Mouse (Mus musculus) lung, adult 2 months (tissue): ENCODE data around the gene Gm8050. TPM values are rescaled to one million over a fixed set of nuclear protein-coding genes. Genes with fewer than 3 reads are reported as not detected.
"Not testable (repeated sequence)": the region's sequence is repeated elsewhere in the genome, so short reads cannot be mapped to it uniquely, and the experiment has no call there.

Experiments used
- DNase-seq: peaks from one replicate; pipeline ENCODE4 v3.0.0; 2022
- H3K4me1 ChIP-seq: fragments of 200-500 bp; 2 replicates; pipeline ENCODE4 v1.6.1; 2011; ENCODE audit warnings: low read length; ENCODE audit not compliant: control insufficient read depth, insufficient read depth
- H3K4me3 ChIP-seq: fragments of 200-500 bp; replicated peaks from 2 replicates; pipeline ENCODE3; 2011; ENCODE audit warnings: low read depth, mild to moderate bottlenecking, control low read depth, low read length; ENCODE audit errors: extremely low read depth
- WGBS: fragments of 180-500 bp; shearing (Covaris S2); methylation state at CpG from one replicate; pipeline ENCODE4 v1.1.7; 2018; 5-methylcytosine and 5-hydroxymethylcytosine counted together
- polyA plus RNA-seq: library from polyadenylated mRNA; depleted of rRNA; stranded (reverse); fragments of >200 nt; gene quantifications from 2 replicates; pipeline ENCODE4 v1.2.3, GENCODE M21; 2012; rRNA removed

Gm8050 gene
- polyA plus RNA-seq: not detected in 2 replicates

DNA sequence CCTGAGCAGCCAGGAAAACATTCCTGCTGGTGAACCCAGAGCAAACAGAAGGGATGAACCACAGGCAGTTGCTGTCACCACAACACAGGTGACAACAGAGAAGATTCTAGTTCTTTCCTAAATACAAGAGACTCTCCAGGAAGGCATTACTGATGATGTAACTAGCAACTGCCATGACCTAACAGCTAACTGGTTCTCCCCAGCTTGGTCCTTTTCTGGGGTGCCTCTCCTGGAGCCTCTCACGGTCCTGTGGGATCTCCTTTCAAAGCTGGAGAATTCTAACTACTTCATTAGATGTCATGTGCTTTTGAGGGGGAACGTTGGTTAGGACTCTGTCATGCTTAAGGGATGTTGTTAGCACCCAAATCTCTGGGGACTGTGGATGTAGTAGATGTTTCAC, at the start of gene Gm8050:
Gm8050 (minus strand) TSS at position 101 of the 400 bp plus-strand sequence.
- H3K4me1 ChIP-seq, DNase-seq, H3K4me3 ChIP-seq: not testable (repeated sequence)
- WGBS: 56% methylated on average over 1 of the region's 2 CpGs

DNA sequence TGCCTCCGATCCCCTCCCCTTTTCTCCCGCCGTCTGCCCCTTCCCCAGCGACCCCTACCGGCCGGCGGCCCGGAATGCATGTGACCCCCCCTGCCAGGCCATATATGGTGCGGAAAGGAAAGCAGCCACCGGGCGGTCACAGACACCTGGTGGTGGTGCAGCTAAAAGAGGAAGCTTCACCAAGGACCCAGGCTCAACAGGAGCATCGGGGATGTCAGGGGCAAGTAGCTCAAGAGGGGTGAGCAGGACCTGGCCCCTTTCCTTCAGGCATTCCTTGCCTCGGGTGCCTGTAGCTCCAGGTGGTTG, 37.1 kb upstream of the Gm8050 start:
- not testable (repeated sequence) for DNase-seq, H3K4me3 ChIP-seq, H3K4me1 ChIP-seq
- 0% methylated on average over 5 of the region's 13 CpGs for WGBS

DNA sequence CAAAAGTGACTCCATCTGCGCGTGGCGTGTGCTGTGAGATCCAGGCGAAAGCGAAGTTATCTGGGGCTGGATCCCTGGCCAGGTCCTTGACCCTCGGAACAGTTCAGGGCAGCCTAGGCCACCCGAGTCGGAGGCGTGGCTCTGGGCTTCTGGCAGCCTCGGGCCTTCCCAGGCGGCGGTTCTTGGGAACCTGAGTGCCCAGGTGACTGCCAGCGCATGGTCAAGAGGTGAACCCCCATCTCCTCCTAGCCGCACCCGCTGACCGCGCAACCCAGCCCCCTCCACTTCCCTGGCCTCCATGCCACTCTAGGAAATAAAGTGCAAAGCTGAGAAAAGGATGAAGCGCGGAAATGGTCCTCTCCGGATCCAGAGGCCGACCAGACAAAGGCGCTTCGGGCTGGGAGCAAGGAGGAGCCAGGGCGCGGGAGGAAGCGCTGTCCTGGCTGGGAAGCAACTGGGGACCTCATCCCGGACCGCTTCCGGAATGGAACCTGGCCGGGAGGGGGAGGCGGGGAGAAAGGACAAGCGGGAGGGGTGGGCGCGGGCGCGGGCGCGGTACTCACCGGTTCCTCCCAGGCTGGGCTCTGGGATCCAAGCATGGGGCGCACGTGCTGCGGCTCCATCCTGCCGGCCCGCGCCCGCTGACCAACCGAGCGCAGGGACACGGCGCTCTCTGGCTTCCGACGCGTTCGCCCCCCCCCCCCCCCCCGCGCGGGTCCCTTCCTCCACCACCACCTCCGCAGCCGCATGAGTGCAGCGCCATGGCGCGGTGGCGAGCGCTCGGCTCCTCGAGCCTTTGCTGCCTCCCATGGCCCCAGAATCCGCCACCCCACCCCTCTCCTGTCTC, 36.6 kb upstream of the Gm8050 start:
- under 1% methylated on average over 40 of the region's 67 CpGs for WGBS
- peak; percentile 4 for DNase-seq
- H3K4me1 ChIP-seq, H3K4me3 ChIP-seq: not testable (repeated sequence)

DNA sequence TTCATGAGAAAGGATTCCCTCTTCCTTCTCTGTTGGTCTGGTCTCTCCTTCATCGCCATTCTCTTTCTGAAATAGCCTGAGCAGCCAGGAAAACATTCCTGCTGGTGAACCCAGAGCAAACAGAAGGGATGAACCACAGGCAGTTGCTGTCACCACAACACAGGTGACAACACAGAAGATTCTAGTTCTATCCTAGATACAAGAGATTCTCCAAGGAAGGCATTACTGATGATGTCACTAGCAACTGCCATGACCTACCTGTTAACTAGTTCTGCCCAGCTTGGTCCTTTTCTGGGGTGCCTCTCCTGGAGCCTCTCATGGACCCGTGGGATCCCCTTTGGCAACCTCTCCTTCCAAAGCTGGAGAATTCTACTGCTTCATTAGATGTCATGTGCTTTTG, 22.2 kb upstream of the Gm8050 start, which contains the start of gene Gm3636:
Gm3636 (minus strand) TSS at position 101 of the 400 bp plus-strand sequence.
- no CpG with 5 or more reads among the region's 2 CpGs for WGBS

DNA sequence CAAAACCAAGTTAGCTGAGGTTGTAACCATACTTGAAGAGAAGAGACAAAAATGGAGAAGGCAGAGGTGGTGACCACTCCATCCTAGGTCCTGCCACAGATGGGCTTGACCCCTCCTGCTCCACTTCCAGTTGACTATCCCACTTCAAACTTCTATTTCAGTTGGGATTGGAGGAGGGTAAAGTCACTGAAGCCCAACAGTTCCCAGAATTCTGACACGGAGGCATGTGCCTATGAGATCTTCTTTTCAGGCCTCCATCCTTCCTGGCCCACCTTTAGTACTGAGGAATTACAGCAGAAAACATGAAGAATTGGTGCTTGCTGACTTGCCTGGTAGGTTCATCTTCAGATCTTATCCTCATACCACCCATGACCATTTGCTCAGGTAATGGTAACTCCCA, 36.0 kb downstream of the Gm8050 start, which contains the start of gene Gm10251:
Gm10251 (minus strand) TSS at position 101 of the 400 bp plus-strand sequence.
- not testable (repeated sequence) for DNase-seq, H3K4me3 ChIP-seq, H3K4me1 ChIP-seq
- no CpG with 5 or more reads among the region's 1 CpGs for WGBS

More for the DNA sequence above, 22.2 kb upstream of the Gm8050 start, which contains the start of gene Gm3636:
- DNase-seq, H3K4me1 ChIP-seq, H3K4me3 ChIP-seq: not testable (repeated sequence)

Other genes starting within 250 kb of the Gm8050 start
- not detected in 2 replicates for gene Gm8356, start 183.0 kb downstream of the Gm8050 start, polyA plus RNA-seq
- gene Gm3629, start 129.6 kb downstream of the Gm8050 start, polyA plus RNA-seq: 0.11 and 0.14 TPM in 2 replicates
- not detected in 2 replicates for gene Gm3460, start 97.8 kb downstream of the Gm8050 start, polyA plus RNA-seq
- gene Gm10251, start 36.1 kb downstream of the Gm8050 start, polyA plus RNA-seq: not detected in 2 replicates
- 0.22 and 0.30 TPM in 2 replicates for gene Gm3636, start 22.1 kb upstream of the Gm8050 start, polyA plus RNA-seq
- not detected in 2 replicates for gene Gm8362, start 54.2 kb upstream of the Gm8050 start, polyA plus RNA-seq
- gene Gm3642, start 120.1 kb upstream of the Gm8050 start, polyA plus RNA-seq: not detected in 2 replicates
- 0.13 TPM in 1 of 2 replicates, not detected in the other for gene Gm3667, start 169.7 kb upstream of the Gm8050 start, polyA plus RNA-seq